Mouse (Mus musculus) bone marrow, adult 2 months (tissue): ENCODE data around the gene Ablim1. TPM values are rescaled to one million over a fixed set of nuclear protein-coding genes. Genes with fewer than 3 reads are reported as not detected.

Experiments
- H3K27ac ChIP-seq: fragments of 200-500 bp; 2 replicates; pipeline ENCODE4 v1.5.1; 2012; ENCODE audit warnings: low read depth, mild to moderate bottlenecking, control low read depth, inconsistent platforms, low read length; ENCODE audit not compliant: control insufficient read depth, poor library complexity, insufficient read depth
- H3K4me1 ChIP-seq: fragments of 200-500 bp; 2 replicates; pipeline ENCODE4 v1.6.1; 2011; ENCODE audit warnings: low read length; ENCODE audit not compliant: control insufficient read depth, insufficient read depth
- H3K4me3 ChIP-seq: fragments of 200-500 bp; replicated peaks from 2 replicates; pipeline ENCODE3; 2011; ENCODE audit warnings: mild to moderate bottlenecking, low read depth, low read length, control low read depth; ENCODE audit not compliant: control insufficient read depth
- CTCF ChIP-seq: fragments of 200-500 bp; IDR thresholded peaks from 2 replicates; pipeline ENCODE4 v1.5.1; 2011; ENCODE audit warnings: low read length, control low read depth; ENCODE audit not compliant: control insufficient read depth, insufficient read depth
- POLR2A ChIP-seq: fragments of 200-500 bp; IDR thresholded peaks from 2 replicates; pipeline ENCODE4 v1.6.1; 2011; ENCODE audit warnings: low read depth, mild to moderate bottlenecking, control low read depth, low read length, borderline replicate concordance; ENCODE audit not compliant: control insufficient read depth
- WGBS: fragments of 180-500 bp; shearing (Covaris S2); methylation state at CpG from one replicate; pipeline ENCODE4 v1.1.7; 2018; 5-methylcytosine and 5-hydroxymethylcytosine counted together
- polyA plus RNA-seq: library from polyadenylated mRNA; stranded (reverse); fragments of >200 nt; gene quantifications from 2 replicates; pipeline ENCODE4 v1.2.4, GENCODE M21; 2011; ENCODE audit warnings: low replicate concordance; ENCODE audit not compliant: missing spikeins, insufficient read depth, insufficient read length

Gene Ablim1
- polyA plus RNA-seq, 1 experiment, result 15.5 TPM

- Histone ChIP-seq H3K27ac (no peak overlapping the region), H3K4me1 (no peaks in the 10 kb centered on the region), H3K4me3 (no peak overlapping the region)
- TF ChIP-seq POLR2A (no peak), CTCF (no peak)
- 74% methylated on average over 4 of the region's 4 CpGs for WGBS
Measured at GRCm38 (mm10) chr19:56993763-56994162, 321.0 kb downstream of the Ablim1 start.

- Histone ChIP-seq H3K27ac (no peak overlapping the region), H3K4me3 (no peak overlapping the region), H3K4me1 (no peaks in the 10 kb centered on the region)
- 47% methylated on average over 8 of the region's 8 CpGs for WGBS
- no peak for TF ChIP-seq POLR2A
- TF ChIP-seq CTCF, result no peak
Measured at GRCm38 (mm10) chr19:56992978-56993545, 321.7 kb downstream of the Ablim1 start.

- H3K27ac ChIP-seq, result no peak overlapping the region
- H3K4me3 ChIP-seq, result no peak overlapping the region
- H3K4me1 ChIP-seq, result no peaks in the 10 kb centered on the region
- 78% methylated on average over 14 of the region's 14 CpGs for WGBS
- no peak for TF ChIP-seq CTCF
- TF ChIP-seq POLR2A, result no peak
Measured at GRCm38 (mm10) chr19:56990367-56991111, 324.2 kb downstream of the Ablim1 start.

- H3K27ac ChIP-seq, result no peak overlapping the region
- 91% methylated on average over 8 of the region's 8 CpGs for whole genome bisulfite sequencing
- TF ChIP-seq CTCF, result no peak
- TF ChIP-seq POLR2A, result no peak
- no peaks in the 10 kb centered on the region for H3K4me1 ChIP-seq
- H3K4me3 ChIP-seq, result no peak overlapping the region
Measured at GRCm38 (mm10) chr19:56989171-56989570, 325.5 kb downstream of the Ablim1 start.

GRCm38 (mm10) chr19:56984229-56984628 lies 330.5 kb downstream of the Ablim1 start:
- no peak overlapping the region for H3K27ac ChIP-seq
- no peak overlapping the region for H3K4me3 ChIP-seq
- WGBS, result 67% methylated on average over 4 of the region's 4 CpGs
- TF ChIP-seq CTCF (no peak), POLR2A (no peak)
- no peaks in the 10 kb centered on the region for H3K4me1 ChIP-seq

- Histone ChIP-seq H3K4me1 (no peaks in the 10 kb centered on the region), H3K27ac (no peak overlapping the region), H3K4me3 (no peak overlapping the region)
- TF ChIP-seq CTCF (no peak), POLR2A (no peak)
- 65% methylated on average over 10 of the region's 10 CpGs for WGBS
Measured at GRCm38 (mm10) chr19:56983757-56984156, 331.0 kb downstream of the Ablim1 start.

Other genes starting within 250 kb of the Ablim1 start
- 5.0 and 14.4 TPM in 2 replicates for gene Fam160b1, start 45.8 kb upstream of the Ablim1 start, polyA plus RNA-seq
- gene Trub1, start 138.0 kb upstream of the Ablim1 start, polyA plus RNA-seq, result 3.8 and 8.4 TPM in 2 replicates